Mouse (Mus musculus) hindbrain, postnatal 0 days (tissue): ENCODE measurements around the gene Arpin. TPM values are rescaled to one million over a fixed set of nuclear protein-coding genes. Genes with fewer than 3 reads are reported as not detected.
A peak's percentile ranks its signal among the peaks of the same experiment; 100 is the strongest.

Experiments
- ATAC-seq: fragments of 200-750 bp; cut with Nextera tagmentation; 2 replicates; pipeline ENCODE4 v1.8.0; 2017; ENCODE audit warnings: mild to moderate bottlenecking, moderate TSS enrichment, moderate library complexity
- DNase-seq: peaks from one replicate; pipeline ENCODE4 v3.0.0-alpha.2; 2015; ENCODE audit warnings: low spot score
- H3K27ac ChIP-seq: fragments of 300-500 bp; sonication (generic); 2 replicates; pipeline ENCODE4 v1.5.1; 2014; ENCODE audit warnings: mild to moderate bottlenecking
- H3K27me3 ChIP-seq: fragments of 300-500 bp; sonication (generic); 2 replicates; pipeline ENCODE4 v1.6.1; 2014; ENCODE audit warnings: low read length, mixed read lengths; ENCODE audit not compliant: insufficient read depth
- H3K36me3 ChIP-seq: fragments of 300-500 bp; sonication (generic); 2 replicates; pipeline ENCODE4 v1.6.1; 2014; ENCODE audit warnings: low read length, mixed read lengths; ENCODE audit not compliant: insufficient read depth
- H3K4me1 ChIP-seq: fragments of 300-500 bp; sonication (generic); 2 replicates; pipeline ENCODE4 v1.6.1; 2014; ENCODE audit warnings: antibody characterized with exemption, low read length, mixed read lengths; ENCODE audit not compliant: insufficient read depth
- H3K4me2 ChIP-seq: fragments of 300-500 bp; sonication (generic); 2 replicates; pipeline ENCODE4 v1.6.1; 2014; ENCODE audit warnings: low read depth, mild to moderate bottlenecking, low read length, moderate library complexity, mixed read lengths
- H3K4me3 ChIP-seq: fragments of 300-500 bp; sonication (generic); 2 replicates; pipeline ENCODE4 v1.5.1; 2014; ENCODE audit warnings: low read length
- H3K9ac ChIP-seq: fragments of 300-500 bp; sonication (generic); replicated peaks from 2 replicates; pipeline ENCODE4 v1.6.1; 2014; ENCODE audit warnings: mild to moderate bottlenecking, low read length, moderate library complexity, mixed read lengths
- H3K9me3 ChIP-seq: fragments of 300-500 bp; sonication (generic); 2 replicates; pipeline ENCODE4 v1.6.1; 2016; ENCODE audit warnings: low read length, mixed read lengths
- CTCF ChIP-seq: IDR thresholded peaks from 2 replicates; pipeline ENCODE4 v1.5.1; 2016; ENCODE audit warnings: antibody characterized with exemption, control low read depth, low read depth
- WGBS: fragments of 180-500 bp; shearing (Covaris S2); extraction: QIAGEN DNeasy Blood & Tissue Kit; methylation state at CpG from one replicate; pipeline ENCODE4 v1.1.7; 2014; 5-methylcytosine and 5-hydroxymethylcytosine counted together
- polyA plus RNA-seq: library from polyadenylated mRNA; unstranded; fragments of >200 nt; fragmentation: Nextera tagmentation; extraction: Ambion mirVana; gene quantifications from 2 replicates; pipeline ENCODE4 v1.2.1, GENCODE M21; 2015
- total RNA-seq: library from RNA; depleted of rRNA; stranded (reverse); fragments of >200 nt; gene quantifications from 2 replicates; pipeline ENCODE4 v1.2.3, GENCODE M21; 2014; rRNA removed

The Arpin gene
- total RNA-seq (29.6 and 34.3 TPM in 2 replicates), polyA plus RNA-seq (16.1 and 16.6 TPM in 2 replicates)

- Histone ChIP-seq H3K9ac (peak within 1 kb of the TSS; percentile 62), H3K4me3 (peak within 1 kb of the TSS; percentile 50), H3K4me1 (peaks cover 3% of the 10 kb centered on the region), H3K27ac (peak within 1 kb of the TSS; percentile 66), H3K27me3 (no peaks in the 10 kb centered on the region), H3K36me3 (no peaks in the 10 kb centered on the region), H3K4me2 (peak within 1 kb of the TSS; percentile 77), H3K9me3 (no peaks in the 10 kb centered on the region)
- peak; percentile 78 for ATAC-seq
- TF ChIP-seq CTCF, result 0 out of 2 replicates have a peak, but pooled peaks have one; percentile 6
- peak; percentile 76 for DNase-seq
- WGBS, result 1% methylated on average over 32 of the region's 32 CpGs
These were observed at the start of gene Arpin for GRCm38 (mm10) chr7:79934862-79935510. Arpin (minus strand) TSS chr7:79935359.

GRCm38 (mm10) chr7:79975316-79975715, 40.2 kb upstream of the Arpin start:
- Histone ChIP-seq H3K27ac (no peak overlapping the region), H3K9ac (no peak overlapping the region), H3K36me3 (no peaks in the 10 kb centered on the region), H3K9me3 (no peaks in the 10 kb centered on the region), H3K4me1 (no peaks in the 10 kb centered on the region), H3K4me3 (no peak overlapping the region), H3K27me3 (no peaks in the 10 kb centered on the region), H3K4me2 (no peak overlapping the region)
- 94% methylated on average over 2 of the region's 2 CpGs for WGBS
- DNase-seq (no peak), ATAC-seq (no peak)
- TF ChIP-seq CTCF, result no peak

- Histone ChIP-seq H3K9ac (no peak overlapping the region), H3K36me3 (no peaks in the 10 kb centered on the region), H3K27ac (no peak overlapping the region), H3K9me3 (no peaks in the 10 kb centered on the region), H3K4me2 (no peak overlapping the region), H3K4me3 (no peak overlapping the region), H3K4me1 (no peaks in the 10 kb centered on the region), H3K27me3 (no peaks in the 10 kb centered on the region)
- DNase-seq (no peak), ATAC-seq (no peak)
- WGBS, result 81% methylated on average over 5 of the region's 5 CpGs
- TF ChIP-seq CTCF, result no peak
These were observed 37.0 kb upstream of the Arpin start for GRCm38 (mm10) chr7:79972195-79972594.

DNA sequence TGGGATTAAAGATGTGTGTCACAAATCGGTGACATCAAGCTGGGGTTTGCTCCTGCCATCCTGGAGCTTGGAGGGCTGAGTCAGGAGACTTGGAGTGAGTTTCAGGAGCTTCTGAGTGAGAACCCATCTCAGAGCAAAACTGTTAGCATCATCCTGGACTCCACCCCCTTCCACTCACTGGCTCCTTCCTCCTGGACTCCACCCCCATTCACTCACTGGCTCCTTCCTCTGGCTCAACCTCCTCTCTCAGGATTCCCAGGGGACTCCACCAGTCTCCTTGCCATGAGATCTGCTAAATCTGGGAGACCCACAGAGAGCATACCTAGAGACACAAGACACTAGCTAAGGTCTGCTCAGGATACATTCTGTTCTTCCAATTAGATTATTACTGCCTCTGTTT, 35.2 kb upstream of the Arpin start:
- ATAC-seq, result no peak
- WGBS, result 56% methylated on average over 1 of the region's 1 CpGs
- Histone ChIP-seq H3K4me1 (no peaks in the 10 kb centered on the region), H3K36me3 (no peaks in the 10 kb centered on the region), H3K27ac (no peak overlapping the region), H3K9me3 (no peaks in the 10 kb centered on the region), H3K9ac (no peak overlapping the region), H3K4me2 (no peak overlapping the region), H3K27me3 (no peaks in the 10 kb centered on the region), H3K4me3 (no peak overlapping the region)
- TF ChIP-seq CTCF, result no peak
- DNase-seq, result no peak

DNA sequence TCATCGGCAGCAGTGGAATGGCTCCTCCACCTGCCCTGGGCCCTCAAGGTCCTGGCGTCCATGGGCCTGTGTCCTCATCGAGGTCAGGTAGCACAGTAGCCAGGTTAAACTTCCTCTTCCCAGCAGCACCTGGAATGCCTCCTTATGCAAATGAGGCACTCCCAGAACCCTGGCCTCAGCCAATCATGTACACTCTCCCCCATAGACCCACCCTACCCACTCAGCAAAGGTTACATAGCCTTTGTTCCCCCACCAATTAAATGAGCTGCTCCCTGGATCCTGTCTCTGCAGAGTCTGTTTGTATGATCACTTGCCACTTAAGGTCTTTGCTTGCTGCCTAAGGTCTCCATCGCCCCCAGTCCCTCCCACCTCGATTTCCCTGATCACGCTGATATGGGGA, 33.2 kb upstream of the Arpin start:
- no peak overlapping the region for H3K4me2 ChIP-seq
- no peak for TF ChIP-seq CTCF
- H3K4me1 ChIP-seq, result no peaks in the 10 kb centered on the region
- WGBS, result 88% methylated on average over 6 of the region's 6 CpGs
- no peaks in the 10 kb centered on the region for H3K27me3 ChIP-seq
- no peaks in the 10 kb centered on the region for H3K36me3 ChIP-seq
- no peak overlapping the region for H3K9ac ChIP-seq
- ATAC-seq (no peak), DNase-seq (no peak)
- no peak overlapping the region for H3K27ac ChIP-seq
- no peak overlapping the region for H3K4me3 ChIP-seq
- H3K9me3 ChIP-seq, result no peaks in the 10 kb centered on the region

DNA sequence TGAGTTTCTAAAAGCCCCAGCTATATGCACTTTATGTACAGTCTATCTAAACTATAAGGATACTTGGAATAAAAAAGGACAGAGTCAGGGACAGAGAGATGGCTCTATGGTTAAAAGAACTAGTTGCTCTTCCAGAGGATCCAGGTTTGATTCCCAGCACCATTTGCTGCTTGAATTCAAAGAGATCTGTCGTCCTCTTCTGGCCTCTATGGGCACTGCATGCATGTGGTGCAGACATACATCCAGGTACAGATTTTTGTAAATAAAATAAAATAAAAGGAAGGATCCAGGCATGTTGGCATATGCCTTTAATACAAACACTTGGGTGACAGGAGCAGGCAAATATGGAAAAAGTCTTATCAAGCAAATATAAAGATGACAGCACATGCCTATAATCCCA, 26.4 kb upstream of the Arpin start:
- no peak overlapping the region for H3K4me2 ChIP-seq
- 45% methylated on average over 1 of the region's 1 CpGs for WGBS

DNA sequence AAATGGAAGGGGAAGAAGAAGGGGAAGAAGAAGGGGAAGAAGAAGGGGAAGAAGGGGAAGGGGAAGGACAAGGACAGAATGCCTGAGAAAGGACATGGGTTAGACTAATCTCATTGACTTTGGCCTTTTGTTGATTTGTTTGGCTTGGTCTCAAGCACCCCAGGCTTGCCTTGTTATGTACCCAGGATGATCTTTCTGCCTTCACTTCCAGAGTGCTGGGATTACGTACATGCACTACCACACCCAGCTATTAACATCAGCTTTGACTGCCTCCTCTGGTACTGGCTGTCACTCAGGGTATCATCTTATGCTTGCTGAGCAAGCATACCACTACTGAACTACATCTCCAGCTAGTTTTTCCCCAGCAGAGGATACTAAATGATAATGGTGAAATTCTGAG, 21.0 kb upstream of the Arpin start:
- ATAC-seq, result no peak
- Histone ChIP-seq H3K4me3 (no peak overlapping the region), H3K27me3 (no peaks in the 10 kb centered on the region), H3K4me2 (no peak overlapping the region), H3K4me1 (no peaks in the 10 kb centered on the region), H3K36me3 (no peaks in the 10 kb centered on the region), H3K27ac (no peak overlapping the region), H3K9ac (no peak overlapping the region), H3K9me3 (no peaks in the 10 kb centered on the region)
- WGBS, result 89% methylated on average over 1 of the region's 1 CpGs
- TF ChIP-seq CTCF, result no peak
- DNase-seq, result no peak

More for the DNA sequence above, 26.4 kb upstream of the Arpin start:
- DNase-seq, result no peak
- Histone ChIP-seq H3K27ac (no peak overlapping the region), H3K9me3 (no peaks in the 10 kb centered on the region), H3K27me3 (no peaks in the 10 kb centered on the region), H3K4me1 (no peaks in the 10 kb centered on the region), H3K9ac (no peak overlapping the region), H3K36me3 (no peaks in the 10 kb centered on the region), H3K4me3 (no peak overlapping the region)
- no peak for ATAC-seq
- TF ChIP-seq CTCF, result no peak
